Mouse (Mus musculus): ENCODE results near the gene Adipor2.

GRCm38 (mm10) chr6:119419412-119419811, 1.9 kb upstream of the Adipor2 start:
- TF ChIP-seq CTCF (IDR thresholded peaks at IDR 0.05) (no peak), EP300 (IDR thresholded peaks at IDR 0.05; ENCODE audit: insufficient read depth, low read depth, low read length) (no peak)

Measured in heart, adult 2 months (tissue).